Mouse (Mus musculus) neural tube, embryonic 11.5 days (tissue): ENCODE data around the gene Elf3. TPM values are rescaled to one million over a fixed set of nuclear protein-coding genes. Genes with fewer than 3 reads are reported as not detected.

ENCODE experiments used
- ATAC-seq: fragments of 200-750 bp; cut with Nextera tagmentation; 2 replicates; pipeline ENCODE4 v1.8.0; 2017; ENCODE audit warnings: moderate number of reproducible peaks, mild to moderate bottlenecking, moderate TSS enrichment, moderate library complexity; ENCODE audit not compliant: insufficient read depth, low FRiP score, low TSS enrichment
- DNase-seq: peaks from one replicate; pipeline ENCODE4 v3.0.0-alpha.2; 2015; ENCODE audit warnings: low spot score
- H3K27ac ChIP-seq: fragments of 300-500 bp; sonication (generic); 2 replicates; pipeline ENCODE4 v1.5.1; 2014; ENCODE audit warnings: low read depth, mild to moderate bottlenecking, low read length
- H3K27me3 ChIP-seq: fragments of 300-500 bp; sonication (generic); 2 replicates; pipeline ENCODE4 v1.6.1; 2014; ENCODE audit warnings: mild to moderate bottlenecking, low read length, mixed read lengths; ENCODE audit not compliant: control insufficient read depth, insufficient read depth
- H3K36me3 ChIP-seq: fragments of 300-500 bp; sonication (generic); 2 replicates; pipeline ENCODE4 v1.6.1; 2014; ENCODE audit warnings: mild to moderate bottlenecking, low read length, moderate library complexity, mixed read lengths; ENCODE audit not compliant: control insufficient read depth, insufficient read depth
- H3K4me1 ChIP-seq: fragments of 300-500 bp; sonication (generic); 2 replicates; pipeline ENCODE4 v1.6.1; 2014; ENCODE audit warnings: low read length, mixed read lengths; ENCODE audit not compliant: control insufficient read depth, insufficient read depth
- H3K4me2 ChIP-seq: fragments of 300-500 bp; sonication (generic); 2 replicates; pipeline ENCODE4 v1.6.1; 2014; ENCODE audit warnings: low read depth, mild to moderate bottlenecking, moderate library complexity
- H3K4me3 ChIP-seq: fragments of 300-500 bp; sonication (generic); 2 replicates; pipeline ENCODE4 v1.5.1; 2014; ENCODE audit warnings: low read depth, low read length
- H3K9ac ChIP-seq: fragments of 300-500 bp; sonication (generic); 2 replicates; pipeline ENCODE4 v1.6.1; 2014; ENCODE audit warnings: mild to moderate bottlenecking, low read length
- H3K9me3 ChIP-seq: fragments of 300-500 bp; sonication (generic); 2 replicates; pipeline ENCODE4 v1.6.1; 2016; ENCODE audit warnings: low read length; ENCODE audit not compliant: control insufficient read depth
- WGBS: fragments of 180-500 bp; shearing (Covaris S2); extraction: QIAGEN DNeasy Blood & Tissue Kit; methylation state at CpG from one replicate; pipeline ENCODE4 v1.1.7; 2014; 5-methylcytosine and 5-hydroxymethylcytosine counted together
- polyA plus RNA-seq: library from polyadenylated mRNA; unstranded; fragments of >200 nt; fragmentation: Nextera tagmentation; extraction: Ambion mirVana; gene quantifications from 2 replicates; pipeline ENCODE4 v1.2.1, GENCODE M21; 2014

Elf3 gene
- polyA plus RNA-seq, 1 experiment from 2014 or later, result 1.4 TPM

- H3K4me1 ChIP-seq, result no peaks in the 10 kb centered on the region
- H3K9ac ChIP-seq, result no peak overlapping the region
- no peak for ATAC-seq
- no peak overlapping the region for H3K4me2 ChIP-seq
- H3K27me3 ChIP-seq, result no peaks in the 10 kb centered on the region
- no peak overlapping the region for H3K4me3 ChIP-seq
- no peaks in the 10 kb centered on the region for H3K36me3 ChIP-seq
- WGBS, result 86% methylated on average over 10 of the region's 13 CpGs
- no peak overlapping the region for H3K27ac ChIP-seq
- DNase-seq, result no peak
- H3K9me3 ChIP-seq, result no peaks in the 10 kb centered on the region
These were observed 30.9 kb downstream of the Elf3 start for GRCm38 (mm10) chr1:135227339-135227950.

GRCm38 (mm10) chr1:135224981-135225604, 33.3 kb downstream of the Elf3 start:
- ATAC-seq (no peak), DNase-seq (no peak)
- Histone ChIP-seq H3K36me3 (no peaks in the 10 kb centered on the region), H3K27me3 (no peaks in the 10 kb centered on the region), H3K4me3 (no peak overlapping the region), H3K27ac (no peak overlapping the region), H3K4me1 (no peaks in the 10 kb centered on the region), H3K9ac (no peak overlapping the region), H3K4me2 (no peak overlapping the region), H3K9me3 (no peaks in the 10 kb centered on the region)
- WGBS, result 63% methylated on average over 6 of the region's 6 CpGs

- Histone ChIP-seq H3K4me1 (no peaks in the 10 kb centered on the region), H3K9ac (no peak overlapping the region), H3K4me2 (no peak overlapping the region), H3K9me3 (no peaks in the 10 kb centered on the region), H3K4me3 (no peak overlapping the region), H3K27ac (no peak overlapping the region), H3K36me3 (no peaks in the 10 kb centered on the region), H3K27me3 (no peaks in the 10 kb centered on the region)
- ATAC-seq (no peak), DNase-seq (no peak)
- WGBS, result 83% methylated on average over 3 of the region's 3 CpGs
These were observed 34.2 kb downstream of the Elf3 start for GRCm38 (mm10) chr1:135224147-135224546.

GRCm38 (mm10) chr1:135217607-135218233, 40.6 kb downstream of the Elf3 start:
- Histone ChIP-seq H3K36me3 (no peaks in the 10 kb centered on the region), H3K27ac (no peak overlapping the region), H3K27me3 (no peaks in the 10 kb centered on the region), H3K4me3 (no peak overlapping the region), H3K9me3 (no peaks in the 10 kb centered on the region), H3K4me1 (no peaks in the 10 kb centered on the region), H3K9ac (no peak overlapping the region; the same call in 1 of the 2 replicates), H3K4me2 (no peak overlapping the region)
- 51% methylated on average over 13 of the region's 13 CpGs for WGBS
- ATAC-seq (no peak), DNase-seq (no peak)

GRCm38 (mm10) chr1:135213772-135214640, 44.4 kb downstream of the Elf3 start:
- no peak for DNase-seq
- ATAC-seq, result no peak

GRCm38 (mm10) chr1:135210421-135210820, 47.9 kb downstream of the Elf3 start:
- H3K4me2 ChIP-seq, result no peak overlapping the region
- H3K9ac ChIP-seq, result no peak overlapping the region
- ATAC-seq (no peak), DNase-seq (no peak)
- no peak overlapping the region for H3K27ac ChIP-seq
- H3K9me3 ChIP-seq, result no peaks in the 10 kb centered on the region
- H3K4me3 ChIP-seq, result no peak overlapping the region
- no peaks in the 10 kb centered on the region for H3K36me3 ChIP-seq
- H3K4me1 ChIP-seq, result no peaks in the 10 kb centered on the region
- no peaks in the 10 kb centered on the region for H3K27me3 ChIP-seq
- WGBS, result 76% methylated on average over 5 of the region's 5 CpGs

More at GRCm38 (mm10) chr1:135213772-135214640, 44.4 kb downstream of the Elf3 start:
- Histone ChIP-seq H3K36me3 (no peaks in the 10 kb centered on the region), H3K4me2 (no peak overlapping the region), H3K4me1 (no peaks in the 10 kb centered on the region), H3K27ac (no peak overlapping the region), H3K9me3 (no peaks in the 10 kb centered on the region), H3K4me3 (no peak overlapping the region), H3K27me3 (no peaks in the 10 kb centered on the region), H3K9ac (no peak overlapping the region)
- 87% methylated on average over 9 of the region's 9 CpGs for WGBS

GRCm38 (mm10) chr1:135208716-135209115, 49.7 kb downstream of the Elf3 start:
- Histone ChIP-seq H3K27me3 (no peaks in the 10 kb centered on the region), H3K36me3 (no peaks in the 10 kb centered on the region), H3K4me3 (no peak overlapping the region), H3K9ac (no peak overlapping the region), H3K4me2 (no peak overlapping the region), H3K4me1 (no peaks in the 10 kb centered on the region), H3K9me3 (no peaks in the 10 kb centered on the region), H3K27ac (no peak overlapping the region)
- ATAC-seq (no peak), DNase-seq (no peak)
- WGBS, result 76% methylated on average over 9 of the region's 9 CpGs

- Histone ChIP-seq H3K4me3 (no peak overlapping the region), H3K27ac (no peak overlapping the region), H3K9ac (no peak overlapping the region), H3K4me1 (no peaks in the 10 kb centered on the region), H3K4me2 (no peak overlapping the region), H3K36me3 (no peaks in the 10 kb centered on the region), H3K9me3 (no peaks in the 10 kb centered on the region), H3K27me3 (no peaks in the 10 kb centered on the region)
- WGBS, result 88% methylated on average over 14 of the region's 14 CpGs
- ATAC-seq (no peak), DNase-seq (no peak)
These were observed 51.6 kb downstream of the Elf3 start for GRCm38 (mm10) chr1:135206586-135207339.
